Mouse (Mus musculus) skeletal muscle tissue, adult 2 months (tissue): ENCODE measurements around the gene Gm8127.
"Not testable (repeated sequence)": the region's sequence is repeated elsewhere in the genome, so short reads cannot be mapped to it uniquely, and the experiment has no call there.

ENCODE experiments used
- DNase-seq: peaks from one replicate; pipeline ENCODE4 v3.0.0-alpha.2; 2012; ENCODE audit warnings: low read depth, low spot score

Gene Gm8127

DNA sequence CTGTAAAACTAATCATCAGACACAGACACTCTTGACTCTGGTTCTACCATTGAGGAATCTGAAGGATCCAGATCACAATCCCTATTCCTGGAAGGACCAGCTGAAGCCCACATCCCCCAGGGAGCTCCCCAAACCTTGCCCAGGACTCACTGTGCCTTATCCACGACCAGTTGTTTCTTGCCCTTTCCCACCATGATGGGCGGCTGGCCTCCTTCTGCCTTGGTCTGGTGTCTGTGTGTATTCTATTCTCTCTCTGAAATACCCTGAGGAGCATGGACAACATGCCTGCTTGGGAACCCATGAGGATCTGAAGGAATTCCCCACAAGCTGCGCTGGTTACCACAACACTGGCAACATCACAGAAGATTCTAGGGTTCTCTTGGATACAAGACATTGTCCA lies at the start of gene Gm8127:
TSS of gene Gm8127 (minus strand) at position 330 of the 400 bp plus-strand sequence.
- not testable (repeated sequence) for DNase-seq

GRCm38 (mm10) chr14:43337646-43338045 lies 44.0 kb upstream of the Gm8127 start:
- DNase-seq, result not testable (repeated sequence)

- not testable (repeated sequence) for DNase-seq
These were observed 37.8 kb upstream of the Gm8127 start for GRCm38 (mm10) chr14:43331362-43331880.

DNA sequence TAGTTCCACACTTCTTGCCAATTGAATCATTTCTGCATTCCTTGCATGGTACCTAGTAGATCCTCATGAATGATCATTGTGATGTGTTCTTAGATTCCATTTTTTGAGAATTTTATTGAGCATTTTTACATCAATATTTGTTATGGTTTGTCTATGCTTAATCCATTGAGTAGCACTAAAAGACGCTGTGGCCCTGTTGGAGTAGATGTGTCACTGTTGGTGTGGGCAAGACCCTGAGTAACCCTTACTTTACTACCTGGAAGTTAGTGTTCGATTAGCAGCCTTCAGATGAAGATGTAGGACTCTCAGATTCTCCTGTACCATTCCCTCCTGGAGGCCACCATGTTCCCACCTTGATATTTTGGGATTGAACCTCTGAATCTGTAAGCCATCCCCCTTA lies 35.0 kb upstream of the Gm8127 start:
- not testable (repeated sequence) for DNase-seq

GRCm38 (mm10) chr14:43319516-43319915 lies 25.9 kb upstream of the Gm8127 start:
- not testable (repeated sequence) for DNase-seq

- not testable (repeated sequence) for DNase-seq
These were observed 15.0 kb downstream of the Gm8127 start for GRCm38 (mm10) chr14:43278681-43279080.

DNA sequence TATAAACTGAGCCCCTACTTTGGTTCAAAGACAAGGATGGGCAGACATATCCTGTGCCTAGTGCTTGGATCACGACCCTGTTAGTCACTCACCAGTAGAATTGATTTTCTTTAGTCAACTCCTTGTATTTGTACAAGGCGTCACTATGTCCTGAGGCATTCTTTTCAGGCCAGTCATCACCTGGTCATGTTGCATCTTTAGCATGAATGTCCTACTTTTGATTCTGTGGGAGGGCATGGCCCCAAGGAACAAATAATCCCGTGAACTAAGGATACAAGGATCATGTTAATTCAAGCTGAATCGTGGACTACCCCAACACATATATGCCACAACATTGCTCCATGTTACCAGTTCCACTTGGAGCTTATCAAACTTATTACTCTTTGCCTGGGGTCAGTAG lies 15.5 kb downstream of the Gm8127 start:
- DNase-seq, result not testable (repeated sequence)

DNA sequence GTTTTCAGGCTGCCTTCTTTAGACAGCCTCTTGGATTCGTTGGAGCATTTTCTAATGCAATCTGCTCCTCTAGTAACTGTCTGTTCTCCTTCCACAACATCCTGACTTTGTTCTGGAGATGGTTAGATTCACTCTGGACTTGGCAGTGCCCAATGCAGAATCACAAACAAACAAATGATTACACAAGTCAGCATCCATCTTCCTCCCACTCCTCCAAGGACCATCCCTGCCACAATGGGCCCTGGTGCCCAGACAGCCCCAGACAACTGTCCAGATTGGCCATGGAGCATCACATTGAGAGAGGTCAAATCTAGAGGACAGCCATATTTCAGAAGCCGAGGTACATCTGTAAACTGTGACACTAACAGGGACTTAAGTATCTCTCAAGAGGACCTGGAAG lies 16.2 kb downstream of the Gm8127 start:
- DNase-seq, result not testable (repeated sequence)

DNA sequence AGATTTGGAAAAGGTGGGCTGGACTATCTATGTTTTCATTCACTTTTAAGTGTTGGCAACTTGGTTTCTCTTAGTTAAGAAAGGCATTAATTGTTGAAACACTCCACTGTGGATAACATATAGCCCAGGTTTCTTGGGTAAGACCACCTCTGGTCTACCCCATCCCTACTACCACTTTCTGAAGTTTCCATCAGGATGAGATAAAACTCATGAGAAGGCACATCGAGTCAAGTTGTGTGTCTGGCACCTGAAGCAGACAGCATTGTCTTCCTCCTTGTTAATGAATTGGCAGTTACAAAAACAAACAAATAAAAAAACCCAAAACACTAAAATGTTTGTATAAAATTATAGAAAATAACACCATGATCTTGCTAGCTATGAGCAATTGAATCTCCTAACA lies 17.9 kb downstream of the Gm8127 start:
- DNase-seq, result not testable (repeated sequence)

GRCm38 (mm10) chr14:43274986-43275511 lies 18.6 kb downstream of the Gm8127 start, which contains the start of gene Gm9732:
Gene Gm9732, plus strand, starts transcription at chr14:43275036.
- not testable (repeated sequence) for DNase-seq

GRCm38 (mm10) chr14:43273161-43273560 lies 20.5 kb downstream of the Gm8127 start:
- not testable (repeated sequence) for DNase-seq

DNA sequence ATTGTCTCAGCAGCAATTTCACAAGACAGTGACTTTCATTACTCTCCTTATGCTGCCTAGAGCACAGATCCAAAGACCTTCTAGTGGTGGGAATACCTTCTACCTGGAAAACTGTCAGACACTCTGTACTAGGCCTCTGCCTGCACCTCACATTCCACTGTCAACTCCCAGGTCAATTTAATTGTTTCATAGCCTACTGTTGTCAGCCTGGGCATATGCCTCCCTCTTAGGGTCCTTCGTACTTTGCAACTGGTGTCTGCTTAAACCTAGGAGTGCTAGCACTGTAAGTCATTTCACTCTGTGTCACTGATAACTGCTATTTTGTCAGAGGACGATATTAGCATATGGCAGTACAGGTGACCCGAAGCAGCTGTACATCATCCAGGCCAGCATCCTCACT lies 24.4 kb downstream of the Gm8127 start:
- DNase-seq, result not testable (repeated sequence)

- DNase-seq, result not testable (repeated sequence)
These were observed 25.0 kb downstream of the Gm8127 start for GRCm38 (mm10) chr14:43268521-43269084.

GRCm38 (mm10) chr14:43263421-43263820 lies 30.2 kb downstream of the Gm8127 start:
- not testable (repeated sequence) for DNase-seq

DNA sequence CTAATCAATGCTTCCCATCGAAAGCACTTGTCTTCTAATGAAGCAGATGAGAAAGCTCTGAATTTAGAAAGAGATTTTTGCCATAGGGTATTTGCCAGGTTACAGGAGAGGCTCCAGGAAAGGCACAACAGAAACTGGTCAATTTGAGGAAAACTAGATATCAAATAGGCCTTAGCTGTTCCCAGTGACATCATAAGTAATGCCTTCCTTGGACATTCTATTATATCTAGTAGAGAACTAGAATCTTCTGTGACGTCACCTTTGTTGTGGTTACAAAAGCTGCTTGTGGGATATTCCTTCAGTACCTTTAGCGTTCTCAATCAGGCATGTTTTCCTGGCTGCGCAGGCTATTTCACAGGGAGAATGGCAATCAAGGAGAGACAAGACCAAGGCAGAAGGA lies 35.3 kb downstream of the Gm8127 start, which contains the start of gene Gm8126:
TSS of gene Gm8126 (plus strand) at position 301 of the 400 bp plus-strand sequence.
- DNase-seq, result not testable (repeated sequence)

DNA sequence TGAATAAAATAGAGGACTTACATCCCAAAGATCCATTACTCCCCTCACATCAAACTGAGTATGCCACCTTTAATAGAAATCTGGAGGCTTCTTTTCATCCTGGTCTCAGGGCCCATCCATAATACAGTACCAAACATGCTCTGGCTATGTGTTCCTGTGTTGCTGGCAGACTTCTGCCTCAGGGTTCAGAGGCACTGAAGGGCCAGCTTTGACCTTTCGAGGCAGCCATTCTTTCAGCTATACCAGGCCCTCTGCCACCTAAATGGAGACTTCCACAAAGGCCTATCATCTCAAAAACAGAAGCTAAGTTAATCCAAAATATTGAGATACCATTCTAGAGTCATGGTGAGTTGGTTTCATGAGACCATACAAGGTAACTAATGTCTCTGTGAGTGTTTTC lies 37.1 kb downstream of the Gm8127 start:
- DNase-seq, result not testable (repeated sequence)

DNA sequence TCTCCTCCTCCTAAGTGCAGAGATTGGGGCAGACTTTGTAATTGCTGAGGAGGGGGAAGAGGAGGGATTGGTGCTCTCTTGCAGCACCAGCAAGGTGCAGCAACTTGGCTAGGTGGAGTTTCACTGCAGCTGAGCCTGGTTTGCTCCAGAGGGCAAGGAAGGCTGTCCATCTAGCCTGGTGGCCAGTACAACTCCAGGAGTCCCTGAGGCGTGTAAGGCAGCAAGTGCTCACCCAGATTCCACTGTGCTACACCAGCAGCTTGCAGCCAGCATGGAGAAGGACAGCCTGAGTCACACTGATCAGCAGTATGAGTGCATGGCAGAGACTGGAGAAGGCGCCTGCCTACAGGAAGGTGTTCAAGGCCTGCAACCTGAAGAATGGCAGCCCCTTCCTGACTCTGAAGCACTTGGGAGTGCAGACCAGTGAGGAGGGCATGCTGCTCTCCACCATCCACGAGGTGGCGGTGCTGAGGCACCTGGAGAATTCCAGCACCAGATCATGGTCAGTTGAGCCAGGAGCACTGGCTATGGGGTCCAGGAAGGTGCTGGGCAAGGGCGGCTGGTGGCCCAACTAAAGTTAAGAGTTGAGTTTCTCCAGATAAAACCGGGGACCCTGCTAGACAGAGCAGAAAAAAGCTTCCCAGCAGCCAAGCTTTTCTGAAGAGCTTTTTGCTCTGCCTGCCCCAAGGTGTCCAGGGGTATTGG lies 42.9 kb downstream of the Gm8127 start:
- DNase-seq, result not testable (repeated sequence)

GRCm38 (mm10) chr14:43249611-43250170 lies 43.9 kb downstream of the Gm8127 start:
- DNase-seq, result not testable (repeated sequence)
